Mouse (Mus musculus) ES-Bruce4 (cell line): ENCODE measurements around the gene Got2. TPM values are rescaled to one million over a fixed set of nuclear protein-coding genes. Genes with fewer than 3 reads are reported as not detected.

Source experiments
- H3K27ac ChIP-seq: 2 replicates; pipeline ENCODE4 v1.5.1; 2012; ENCODE audit warnings: low read length, inconsistent platforms; ENCODE audit not compliant: insufficient read depth
- H3K27me3 ChIP-seq: 2 replicates; pipeline ENCODE4 v1.6.1; 2012; ENCODE audit warnings: mild to moderate bottlenecking, low read length, inconsistent platforms; ENCODE audit not compliant: control insufficient read depth, poor library complexity, insufficient read depth, severe bottlenecking
- H3K36me3 ChIP-seq: 2 replicates; pipeline ENCODE4 v1.6.1; 2012; ENCODE audit warnings: inconsistent platforms, mild to moderate bottlenecking, low read length, moderate library complexity; ENCODE audit not compliant: control insufficient read depth, poor library complexity, insufficient read depth, severe bottlenecking
- H3K4me1 ChIP-seq: one replicate; pipeline ENCODE4 v1.8.1; 2011; ENCODE audit warnings: low read length; ENCODE audit not compliant: control insufficient read depth, insufficient read depth
- H3K4me3 ChIP-seq: 2 replicates; pipeline ENCODE4 v1.5.1; 2011; ENCODE audit warnings: low read depth, mild to moderate bottlenecking, low read length
- H3K9ac ChIP-seq: 2 replicates; pipeline ENCODE4 v1.6.1; 2012; ENCODE audit warnings: low read depth, mild to moderate bottlenecking, inconsistent platforms; ENCODE audit not compliant: poor library complexity, severe bottlenecking
- H3K9me3 ChIP-seq: replicated peaks from 2 replicates; pipeline ENCODE4 v1.6.1; 2012; ENCODE audit warnings: mild to moderate bottlenecking, low read length, inconsistent platforms; ENCODE audit not compliant: control insufficient read depth, poor library complexity, insufficient read depth, severe bottlenecking
- CTCF ChIP-seq: IDR thresholded peaks from one replicate; pipeline ENCODE4 v1.8.1; 2011; ENCODE audit warnings: low read depth, low read length
- EP300 ChIP-seq: IDR thresholded peaks from 2 replicates; pipeline ENCODE4 v1.6.1; 2011; ENCODE audit warnings: low read depth, low read length; ENCODE audit not compliant: insufficient read depth
- POLR2A ChIP-seq: IDR thresholded peaks from one replicate; pipeline ENCODE4 v1.8.1; 2011; ENCODE audit warnings: low read length; ENCODE audit not compliant: insufficient read depth
- polyA plus RNA-seq: library from polyadenylated mRNA; stranded (reverse); fragments of >200 nt; gene quantifications from 2 replicates; pipeline ENCODE4 v1.2.4, GENCODE M21; 2011; ENCODE audit warnings: low read depth; ENCODE audit not compliant: missing spikeins, insufficient read depth, insufficient read length

Gene Got2
- polyA plus RNA-seq = 190 and 192 TPM in 2 replicates

GRCm38 (mm10) chr8:95888285-95889136 is at the start of gene Got2:
TSS of gene Got2 (minus strand) at chr8:95888547.
- TF ChIP-seq EP300 = peak; percentile 63; the same call in 1 of the 2 replicates
- TF ChIP-seq CTCF = peak; percentile 83
- TF ChIP-seq POLR2A = no peak
- H3K4me1 ChIP-seq = no peaks in the 10 kb centered on the region

DNA sequence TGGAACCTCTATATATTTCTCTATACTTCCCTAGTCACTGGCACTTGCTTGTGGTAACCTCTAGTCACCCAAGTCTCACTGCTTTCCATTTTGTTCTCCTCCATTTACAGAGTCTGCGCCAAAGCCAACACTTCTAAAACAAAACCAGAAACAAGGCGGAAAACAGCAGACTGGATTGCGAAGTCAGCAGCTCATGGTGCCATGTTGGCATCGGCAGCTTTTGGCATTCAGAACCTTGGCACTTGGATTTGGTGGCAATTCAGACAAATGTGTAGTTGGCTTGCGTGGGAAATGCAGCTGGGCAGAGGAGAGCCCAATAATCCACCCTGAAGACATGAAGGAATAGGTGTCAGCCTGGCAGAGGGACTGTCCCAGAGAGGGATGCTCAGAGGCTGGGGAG is 44.5 kb upstream of the Got2 start:
- TF ChIP-seq POLR2A (no peak), CTCF (no peak), EP300 (no peak)
- no peak overlapping the region for H3K27ac ChIP-seq
- H3K27me3 ChIP-seq = no peaks in the 10 kb centered on the region
- H3K36me3 ChIP-seq = no peaks in the 10 kb centered on the region
- H3K4me1 ChIP-seq = no peaks in the 10 kb centered on the region
- no peak overlapping the region for H3K4me3 ChIP-seq
- no peaks in the 10 kb centered on the region for H3K9me3 ChIP-seq
- H3K9ac ChIP-seq = no peak overlapping the region

More at GRCm38 (mm10) chr8:95888285-95889136, at the start of gene Got2:
- peak within 1 kb of the TSS; percentile 9; the same call in 1 of the 2 replicates for H3K27ac ChIP-seq
- peak within 1 kb of the TSS; percentile 79 for H3K9ac ChIP-seq
- H3K27me3 ChIP-seq = no peaks in the 10 kb centered on the region
- peak within 1 kb of the TSS; percentile 81 for H3K4me3 ChIP-seq
- no peaks in the 10 kb centered on the region for H3K9me3 ChIP-seq
- H3K36me3 ChIP-seq = peaks cover 4% of the 10 kb centered on the region; the same call in 1 of the 2 replicates

- Histone ChIP-seq H3K27ac (no peak overlapping the region), H3K36me3 (no peaks in the 10 kb centered on the region), H3K9ac (no peak overlapping the region), H3K9me3 (0 out of 2 replicates have a peak, but pooled peaks cover 2% of the 10 kb centered on the region), H3K4me3 (no peak overlapping the region), H3K4me1 (no peaks in the 10 kb centered on the region), H3K27me3 (no peaks in the 10 kb centered on the region; the same call in 1 of the 2 replicates)
- TF ChIP-seq POLR2A = no peak
- TF ChIP-seq EP300 = no peak
- TF ChIP-seq CTCF = no peak
Measured at GRCm38 (mm10) chr8:95929821-95930220, 41.5 kb upstream of the Got2 start.

GRCm38 (mm10) chr8:95916106-95916505 is 27.8 kb upstream of the Got2 start:
- Histone ChIP-seq H3K4me1 (no peaks in the 10 kb centered on the region), H3K36me3 (no peaks in the 10 kb centered on the region), H3K4me3 (peak overlapping the region; percentile 2), H3K9ac (no peak overlapping the region), H3K9me3 (no peaks in the 10 kb centered on the region), H3K27ac (no peak overlapping the region), H3K27me3 (no peaks in the 10 kb centered on the region)
- TF ChIP-seq EP300 = no peak
- TF ChIP-seq POLR2A = no peak
- no peak for TF ChIP-seq CTCF

DNA sequence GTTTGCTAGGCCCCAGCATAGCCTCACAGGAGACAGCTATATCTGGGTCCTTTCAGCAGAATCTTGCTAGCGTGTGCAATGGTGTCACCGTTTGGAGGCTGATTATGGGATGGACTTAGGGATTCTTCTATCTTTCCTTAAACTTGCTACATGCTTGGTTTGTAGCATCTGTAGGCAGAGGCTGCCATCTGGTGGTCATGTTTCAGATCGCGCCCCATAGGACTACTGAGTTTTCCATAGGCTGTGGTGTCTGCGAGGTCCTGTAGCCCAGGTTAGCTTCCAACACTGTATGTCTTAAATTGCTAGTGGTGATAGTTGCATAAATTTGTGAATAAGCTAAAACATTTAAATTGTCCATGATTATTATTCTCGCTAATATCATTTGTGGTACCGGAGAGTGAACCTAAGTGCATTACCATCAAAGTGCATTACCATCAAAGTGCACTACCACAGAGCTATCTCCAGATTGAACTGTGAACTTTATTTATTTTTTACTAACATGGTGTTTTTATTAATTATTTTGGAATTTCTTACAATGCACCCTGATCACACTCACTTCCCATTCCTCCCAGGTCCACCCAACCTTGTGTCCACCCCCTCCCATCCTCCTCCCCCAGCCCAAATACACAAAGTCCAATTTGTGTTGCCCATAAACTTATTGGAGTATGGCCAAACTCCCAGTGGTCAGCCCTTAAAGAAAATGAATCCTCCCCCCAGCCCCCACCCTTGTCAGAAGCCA is 26.7 kb upstream of the Got2 start:
- Histone ChIP-seq H3K9ac (no peak overlapping the region), H3K4me3 (no peak overlapping the region), H3K27ac (no peak overlapping the region), H3K4me1 (no peaks in the 10 kb centered on the region), H3K36me3 (no peaks in the 10 kb centered on the region), H3K9me3 (no peaks in the 10 kb centered on the region), H3K27me3 (no peaks in the 10 kb centered on the region; the same call in 1 of the 2 replicates)
- no peak for TF ChIP-seq POLR2A
- peak; percentile 88 for TF ChIP-seq CTCF

GRCm38 (mm10) chr8:95911240-95911639 is 22.9 kb upstream of the Got2 start:
- H3K4me3 ChIP-seq = no peak overlapping the region
- no peaks in the 10 kb centered on the region for H3K9me3 ChIP-seq
- no peaks in the 10 kb centered on the region for H3K4me1 ChIP-seq
- H3K27ac ChIP-seq = no peak overlapping the region
- H3K36me3 ChIP-seq = no peaks in the 10 kb centered on the region
- no peak for TF ChIP-seq CTCF
- TF ChIP-seq EP300 = no peak
- no peak for TF ChIP-seq POLR2A
- H3K9ac ChIP-seq = no peak overlapping the region
- H3K27me3 ChIP-seq = no peaks in the 10 kb centered on the region; the same call in 1 of the 2 replicates
